Mouse (Mus musculus): ENCODE data around the gene Cdk19. TPM values are rescaled to one million over a fixed set of nuclear protein-coding genes. Genes with fewer than 3 reads are reported as not detected.

The Cdk19 gene
- polyA plus RNA-seq, 1 experiment: 6.6 TPM

DNA sequence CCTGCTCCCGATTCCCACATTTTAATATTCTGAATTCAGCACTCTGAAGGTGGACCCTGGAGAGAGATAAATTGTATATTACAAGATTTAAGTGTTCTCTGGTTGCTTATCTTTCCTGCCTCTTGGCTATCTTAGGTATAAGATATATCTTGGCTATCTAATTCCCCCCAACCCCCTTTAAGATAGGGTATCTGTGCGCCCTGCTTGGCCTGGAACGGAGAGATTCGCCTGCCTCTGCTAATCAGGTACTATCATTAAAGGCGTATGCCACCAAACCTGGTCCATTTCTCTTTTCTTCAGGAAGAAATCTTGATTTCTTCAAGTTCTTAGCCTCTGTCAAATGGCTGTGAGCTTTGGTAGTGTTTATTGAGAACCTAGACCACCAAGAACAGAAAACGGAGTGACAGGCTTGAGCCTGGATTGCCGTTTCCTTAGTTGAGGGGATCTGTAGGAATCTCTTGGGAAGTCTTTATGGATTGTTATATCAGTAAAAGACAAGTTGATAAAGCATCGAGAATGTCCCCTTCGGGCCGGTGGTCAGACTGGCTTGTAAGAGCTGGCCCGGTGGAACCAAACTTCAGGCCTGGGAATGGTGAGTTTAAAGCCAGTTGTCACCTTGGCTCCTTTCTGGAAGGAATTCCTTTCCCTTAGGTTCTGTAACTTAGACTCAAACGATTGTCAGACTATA is 11.0 kb downstream of the Cdk19 start:
- DNase-seq: no peak
- 57% methylated on average over 12 of the region's 12 CpGs for WGBS
- Histone ChIP-seq H3K27ac (ENCODE audit: insufficient read depth, low read depth, low read length) (no peak overlapping the region), H3K36me3 (ENCODE audit: control insufficient read depth, insufficient read depth, low read length) (no peaks in the 10 kb centered on the region), H3K4me3 (ENCODE audit: insufficient read depth, low read depth, low read length) (peak overlapping the region; percentile 84), H3K27me3 (replicated peaks; ENCODE audit: control insufficient read depth, insufficient read depth, low read length) (no peaks in the 10 kb centered on the region), H3K4me1 (ENCODE audit: control insufficient read depth, insufficient read depth, low read length) (no peaks in the 10 kb centered on the region)
- no peak for TF ChIP-seq CTCF (conservative IDR thresholded peaks at IDR 0.05; ENCODE audit: insufficient read depth, insufficient read length, low read depth, low read length)
- no peak for TF ChIP-seq POLR2A (IDR thresholded peaks at IDR 0.05; ENCODE audit: low read depth, low read length)

DNA sequence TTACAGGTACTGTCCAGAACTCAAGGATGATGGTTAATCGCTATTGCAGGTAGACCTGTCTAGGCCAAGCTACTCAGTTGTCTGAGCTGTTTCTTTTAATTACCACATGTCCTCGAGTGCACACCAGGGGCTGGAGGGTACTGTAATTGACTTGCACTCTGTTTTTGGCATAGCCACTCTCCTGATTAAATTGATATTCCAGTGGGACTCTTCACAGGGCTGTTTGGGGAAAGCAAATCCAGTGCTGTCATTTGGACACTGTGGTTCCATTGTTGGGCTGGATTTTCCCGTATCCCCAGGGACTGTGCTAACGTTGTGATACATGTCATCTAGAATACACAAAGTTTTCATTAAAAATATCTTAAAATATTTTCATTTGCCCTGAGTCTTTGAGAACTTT is 11.8 kb downstream of the Cdk19 start:
- Histone ChIP-seq H3K36me3 (ENCODE audit: control insufficient read depth, insufficient read depth, low read length) (no peaks in the 10 kb centered on the region), H3K4me3 (ENCODE audit: insufficient read depth, low read depth, low read length) (no peak overlapping the region), H3K27ac (ENCODE audit: insufficient read depth, low read depth, low read length) (no peak overlapping the region), H3K4me1 (ENCODE audit: control insufficient read depth, insufficient read depth, low read length) (no peaks in the 10 kb centered on the region), H3K27me3 (replicated peaks; ENCODE audit: control insufficient read depth, insufficient read depth, low read length) (no peaks in the 10 kb centered on the region)
- 69% methylated on average over 4 of the region's 4 CpGs for WGBS
- DNase-seq: no peak
- TF ChIP-seq CTCF (conservative IDR thresholded peaks at IDR 0.05; ENCODE audit: insufficient read depth, insufficient read length, low read depth, low read length) (no peak), POLR2A (IDR thresholded peaks at IDR 0.05; ENCODE audit: low read depth, low read length) (no peak)

DNA sequence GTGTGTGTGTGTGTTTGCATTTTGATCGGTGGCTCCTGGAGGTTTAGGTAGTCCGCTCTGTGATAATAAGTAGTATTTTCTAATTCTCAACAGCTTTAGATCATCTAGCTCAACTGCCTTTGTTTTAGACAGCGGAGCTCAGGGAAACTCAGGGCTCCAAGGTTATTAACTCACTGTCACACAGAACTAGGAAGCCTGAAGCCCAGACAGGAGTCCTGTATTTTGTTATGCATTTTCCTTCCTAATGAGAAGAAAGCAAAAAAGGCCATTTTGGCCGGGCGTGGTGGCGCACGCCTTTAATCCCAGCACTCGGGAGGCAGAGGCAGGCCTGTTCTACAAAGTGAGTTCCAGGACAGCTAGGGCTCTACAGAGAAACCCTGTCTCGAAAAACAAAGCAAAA is 14.7 kb downstream of the Cdk19 start:
- Histone ChIP-seq H3K4me1 (ENCODE audit: control insufficient read depth, insufficient read depth, low read length) (no peaks in the 10 kb centered on the region), H3K27ac (ENCODE audit: insufficient read depth, low read depth, low read length) (no peak overlapping the region), H3K27me3 (replicated peaks; ENCODE audit: control insufficient read depth, insufficient read depth, low read length) (no peaks in the 10 kb centered on the region), H3K4me3 (ENCODE audit: insufficient read depth, low read depth, low read length) (no peak overlapping the region), H3K36me3 (ENCODE audit: control insufficient read depth, insufficient read depth, low read length) (no peaks in the 10 kb centered on the region)
- no peak for TF ChIP-seq CTCF (conservative IDR thresholded peaks at IDR 0.05; ENCODE audit: insufficient read depth, insufficient read length, low read depth, low read length)
- no peak for TF ChIP-seq POLR2A (IDR thresholded peaks at IDR 0.05; ENCODE audit: low read depth, low read length)
- 92% methylated on average over 9 of the region's 9 CpGs for WGBS
- DNase-seq: no peak

DNA sequence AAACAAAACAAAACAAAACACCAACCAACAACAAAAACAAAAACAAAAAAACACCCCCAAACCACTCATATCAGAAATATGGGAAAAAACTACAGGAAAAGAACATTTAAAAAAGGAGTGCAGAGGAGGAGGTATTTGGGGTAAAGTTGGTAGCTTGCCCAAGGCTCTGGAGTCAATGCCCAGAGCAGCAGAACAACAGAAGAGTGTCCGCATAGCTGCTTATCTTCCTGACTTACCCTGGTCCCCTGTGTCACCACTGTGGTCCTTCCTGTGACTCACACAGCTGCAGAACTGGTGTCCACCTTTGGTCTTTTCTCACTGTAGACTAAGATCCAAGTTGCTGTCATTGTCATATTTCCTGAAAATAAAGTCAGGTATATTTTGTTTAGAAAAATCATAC is 15.2 kb downstream of the Cdk19 start:
- Histone ChIP-seq H3K4me1 (ENCODE audit: control insufficient read depth, insufficient read depth, low read length) (no peaks in the 10 kb centered on the region), H3K4me3 (ENCODE audit: insufficient read depth, low read depth, low read length) (no peak overlapping the region), H3K27ac (ENCODE audit: insufficient read depth, low read depth, low read length) (no peak overlapping the region), H3K36me3 (ENCODE audit: control insufficient read depth, insufficient read depth, low read length) (no peaks in the 10 kb centered on the region), H3K27me3 (replicated peaks; ENCODE audit: control insufficient read depth, insufficient read depth, low read length) (no peaks in the 10 kb centered on the region)
- 76% methylated on average over 1 of the region's 1 CpGs for WGBS
- DNase-seq: no peak
- no peak for TF ChIP-seq POLR2A (IDR thresholded peaks at IDR 0.05; ENCODE audit: low read depth, low read length)
- no peak for TF ChIP-seq CTCF (conservative IDR thresholded peaks at IDR 0.05; ENCODE audit: insufficient read depth, insufficient read length, low read depth, low read length)

DNA sequence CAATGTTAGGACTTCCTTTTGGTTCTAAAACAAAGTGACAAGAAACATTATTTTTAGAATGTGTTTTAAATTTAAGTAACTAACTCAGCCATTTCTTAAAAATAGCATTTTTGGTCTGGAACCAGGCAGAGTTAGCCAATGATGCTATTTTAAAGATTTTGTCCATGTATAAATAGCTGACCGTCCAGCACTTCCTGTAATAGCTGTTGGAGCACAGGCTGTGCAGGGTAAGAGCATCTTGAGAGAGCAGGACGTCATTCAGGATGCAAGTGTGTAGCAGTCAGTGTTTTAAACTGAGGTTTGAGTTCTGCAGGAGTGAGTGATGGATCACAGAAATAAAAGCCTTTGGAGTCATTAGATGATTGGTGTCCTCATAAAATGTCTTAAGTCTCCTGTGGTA is 18.8 kb downstream of the Cdk19 start:
- Histone ChIP-seq H3K27me3 (replicated peaks; ENCODE audit: control insufficient read depth, insufficient read depth, low read length) (no peaks in the 10 kb centered on the region), H3K27ac (ENCODE audit: insufficient read depth, low read depth, low read length) (no peak overlapping the region), H3K4me1 (ENCODE audit: control insufficient read depth, insufficient read depth, low read length) (no peaks in the 10 kb centered on the region), H3K36me3 (ENCODE audit: control insufficient read depth, insufficient read depth, low read length) (no peaks in the 10 kb centered on the region), H3K4me3 (ENCODE audit: insufficient read depth, low read depth, low read length) (no peak overlapping the region)
- WGBS: 66% methylated on average over 2 of the region's 2 CpGs
- TF ChIP-seq POLR2A (IDR thresholded peaks at IDR 0.05; ENCODE audit: low read depth, low read length) (no peak), CTCF (conservative IDR thresholded peaks at IDR 0.05; ENCODE audit: insufficient read depth, insufficient read length, low read depth, low read length) (no peak)
- peak; percentile 12 for DNase-seq

DNA sequence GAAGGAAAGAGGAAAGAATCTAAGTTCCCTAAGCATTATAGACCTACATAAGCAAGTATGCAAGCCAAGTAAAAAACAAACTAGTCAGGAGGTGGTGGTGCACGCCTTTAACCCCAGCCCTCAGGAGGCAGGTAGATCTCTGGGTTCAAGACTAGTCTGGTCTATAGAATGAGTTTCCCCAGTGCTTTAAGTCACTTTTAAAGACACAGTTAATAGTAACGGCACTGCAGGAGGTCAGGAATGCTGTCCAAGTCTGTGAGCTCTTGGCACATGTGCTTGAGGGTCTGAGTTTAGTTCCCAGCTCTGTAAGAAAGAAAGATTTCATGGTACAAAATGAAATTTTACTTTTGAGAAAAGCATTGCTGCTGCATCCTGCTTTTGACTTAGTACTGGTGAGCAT is 19.8 kb downstream of the Cdk19 start:
- Histone ChIP-seq H3K4me3 (ENCODE audit: insufficient read depth, low read depth, low read length) (no peak overlapping the region), H3K4me1 (ENCODE audit: control insufficient read depth, insufficient read depth, low read length) (no peaks in the 10 kb centered on the region), H3K27me3 (replicated peaks; ENCODE audit: control insufficient read depth, insufficient read depth, low read length) (no peaks in the 10 kb centered on the region), H3K27ac (ENCODE audit: insufficient read depth, low read depth, low read length) (no peak overlapping the region), H3K36me3 (ENCODE audit: control insufficient read depth, insufficient read depth, low read length) (no peaks in the 10 kb centered on the region)
- DNase-seq: no peak
- TF ChIP-seq CTCF (conservative IDR thresholded peaks at IDR 0.05; ENCODE audit: insufficient read depth, insufficient read length, low read depth, low read length): no peak
- no peak for TF ChIP-seq POLR2A (IDR thresholded peaks at IDR 0.05; ENCODE audit: low read depth, low read length)
- WGBS: 73% methylated on average over 2 of the region's 2 CpGs

DNA sequence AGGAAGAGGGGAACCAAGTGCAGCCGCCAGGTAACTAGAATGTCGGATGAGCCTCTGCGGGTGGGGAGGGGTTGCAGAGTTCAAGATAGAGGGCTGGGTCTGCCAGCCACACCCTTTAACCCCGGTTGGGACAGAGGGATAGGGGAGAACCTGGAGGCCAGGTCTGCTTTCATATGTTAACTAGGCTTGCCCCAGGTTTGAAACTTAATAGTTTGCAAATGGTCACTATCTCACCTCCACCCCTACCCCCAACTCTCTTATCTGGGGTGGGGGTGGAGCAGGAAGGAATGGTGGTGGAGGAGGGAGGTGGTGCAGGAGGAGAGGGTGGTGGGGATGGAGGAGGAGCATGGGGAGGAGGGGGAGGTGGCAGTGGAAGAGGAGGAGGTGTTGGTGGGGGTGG is 23.6 kb downstream of the Cdk19 start:
- no peak overlapping the region for H3K27ac ChIP-seq (ENCODE audit: insufficient read depth, low read depth, low read length)
- no peaks in the 10 kb centered on the region for H3K36me3 ChIP-seq (ENCODE audit: control insufficient read depth, insufficient read depth, low read length)
- H3K27me3 ChIP-seq (replicated peaks; ENCODE audit: control insufficient read depth, insufficient read depth, low read length): no peaks in the 10 kb centered on the region
- 32% methylated on average over 4 of the region's 4 CpGs for WGBS
- TF ChIP-seq POLR2A (IDR thresholded peaks at IDR 0.05; ENCODE audit: low read depth, low read length) (no peak), CTCF (conservative IDR thresholded peaks at IDR 0.05; ENCODE audit: insufficient read depth, insufficient read length, low read depth, low read length) (no peak)
- no peak overlapping the region for H3K4me3 ChIP-seq (ENCODE audit: insufficient read depth, low read depth, low read length)
- no peaks in the 10 kb centered on the region for H3K4me1 ChIP-seq (ENCODE audit: control insufficient read depth, insufficient read depth, low read length)
- no peak for DNase-seq

Data from kidney, adult 2 months (tissue).